Mouse (Mus musculus): ENCODE results near the gene Tbca. TPM values are rescaled to one million over a fixed set of nuclear protein-coding genes. Genes with fewer than 3 reads are reported as not detected.

Gene Tbca
- polyA plus RNA-seq, 1 experiment = 261 TPM

- Histone ChIP-seq H3K4me3 (ENCODE audit: insufficient read depth, poor library complexity, severe bottlenecking) (no peak overlapping the region), H3K27me3 (ENCODE audit: control insufficient read depth, insufficient read depth, insufficient read length) (peaks cover 41% of the 10 kb centered on the region), H3K36me3 (ENCODE audit: control insufficient read depth, insufficient read depth) (no peaks in the 10 kb centered on the region), H3K79me3 (ENCODE audit: low read depth) (no peaks in the 10 kb centered on the region), H3ac (ENCODE audit: control insufficient read depth, insufficient read length, low read depth) (no peak overlapping the region), H3K79me2 (ENCODE audit: control insufficient read depth, insufficient read depth) (no peaks in the 10 kb centered on the region)
- no peak for TF ChIP-seq MAX (IDR thresholded peaks at IDR 0.05)
- TF ChIP-seq FOSL1 (IDR thresholded peaks at IDR 0.05; ENCODE audit: insufficient read depth, low read length, poor library complexity, severe bottlenecking) = no peak
- TF ChIP-seq USF1 (IDR thresholded peaks at IDR 0.05; ENCODE audit: low read depth) = no peak
- TF ChIP-seq MYOD1 (IDR thresholded peaks at IDR 0.05; ENCODE audit: control insufficient read depth, insufficient read length, low read depth) = no peak
- TF ChIP-seq MYOG (IDR thresholded peaks at IDR 0.05; ENCODE audit: control insufficient read depth, extremely low read depth, insufficient read length) = no peak
- no peak for TF ChIP-seq CEBPB (IDR thresholded peaks at IDR 0.05; ENCODE audit: low read depth)
- no peak for TF ChIP-seq CTCF (IDR thresholded peaks at IDR 0.05; ENCODE audit: control insufficient read depth, insufficient read depth, insufficient read length)
Observed at GRCm38 (mm10) chr13:94882221-94882620, 93.5 kb downstream of the Tbca start.

- H3K27me3 ChIP-seq (ENCODE audit: control insufficient read depth, insufficient read depth, insufficient read length) = peaks cover 38% of the 10 kb centered on the region
- H3K4me3 ChIP-seq (ENCODE audit: insufficient read depth, poor library complexity, severe bottlenecking) = no peak overlapping the region
- no peak overlapping the region for H3ac ChIP-seq (ENCODE audit: control insufficient read depth, insufficient read length, low read depth)
- no peaks in the 10 kb centered on the region for H3K79me3 ChIP-seq (ENCODE audit: low read depth)
- H3K79me2 ChIP-seq (ENCODE audit: control insufficient read depth, insufficient read depth) = no peaks in the 10 kb centered on the region
- H3K36me3 ChIP-seq (ENCODE audit: control insufficient read depth, insufficient read depth) = no peaks in the 10 kb centered on the region
- TF ChIP-seq MYOD1 (IDR thresholded peaks at IDR 0.05; ENCODE audit: control insufficient read depth, insufficient read length, low read depth) = no peak
- TF ChIP-seq FOSL1 (IDR thresholded peaks at IDR 0.05; ENCODE audit: insufficient read depth, low read length, poor library complexity, severe bottlenecking) = no peak
- no peak for TF ChIP-seq MYOG (IDR thresholded peaks at IDR 0.05; ENCODE audit: control insufficient read depth, extremely low read depth, insufficient read length)
Observed at GRCm38 (mm10) chr13:94882711-94883145, 94.0 kb downstream of the Tbca start.

GRCm38 (mm10) chr13:94883163-94883965, 94.7 kb downstream of the Tbca start:
- Histone ChIP-seq H3K27me3 (ENCODE audit: control insufficient read depth, insufficient read depth, insufficient read length) (peaks cover 38% of the 10 kb centered on the region), H3K4me3 (ENCODE audit: insufficient read depth, poor library complexity, severe bottlenecking) (no peak overlapping the region)

GRCm38 (mm10) chr13:94883966-94884960, 95.6 kb downstream of the Tbca start:
- Histone ChIP-seq H3ac (ENCODE audit: control insufficient read depth, insufficient read length, low read depth) (no peak overlapping the region), H3K27me3 (ENCODE audit: control insufficient read depth, insufficient read depth, insufficient read length) (peaks cover 38% of the 10 kb centered on the region), H3K79me2 (ENCODE audit: control insufficient read depth, insufficient read depth) (no peaks in the 10 kb centered on the region), H3K79me3 (ENCODE audit: low read depth) (no peaks in the 10 kb centered on the region), H3K4me3 (ENCODE audit: insufficient read depth, poor library complexity, severe bottlenecking) (no peak overlapping the region), H3K36me3 (ENCODE audit: control insufficient read depth, insufficient read depth) (no peaks in the 10 kb centered on the region)
- TF ChIP-seq USF1 (IDR thresholded peaks at IDR 0.05; ENCODE audit: low read depth) (no peak), MAX (IDR thresholded peaks at IDR 0.05) (no peak), CEBPB (IDR thresholded peaks at IDR 0.05; ENCODE audit: low read depth) (no peak), MYOD1 (IDR thresholded peaks at IDR 0.05; ENCODE audit: control insufficient read depth, insufficient read length, low read depth) (no peak)

More at GRCm38 (mm10) chr13:94883163-94883965, 94.7 kb downstream of the Tbca start:
- no peak for TF ChIP-seq CTCF (IDR thresholded peaks at IDR 0.05; ENCODE audit: control insufficient read depth, insufficient read depth, insufficient read length)
- TF ChIP-seq FOSL1 (IDR thresholded peaks at IDR 0.05; ENCODE audit: insufficient read depth, low read length, poor library complexity, severe bottlenecking) = no peak
- no peak for TF ChIP-seq USF1 (IDR thresholded peaks at IDR 0.05; ENCODE audit: low read depth)
- no peak for TF ChIP-seq MYOD1 (IDR thresholded peaks at IDR 0.05; ENCODE audit: control insufficient read depth, insufficient read length, low read depth)
- TF ChIP-seq MAX (IDR thresholded peaks at IDR 0.05) = no peak
- no peak for TF ChIP-seq CEBPB (IDR thresholded peaks at IDR 0.05; ENCODE audit: low read depth)
- TF ChIP-seq MYOG (IDR thresholded peaks at IDR 0.05; ENCODE audit: control insufficient read depth, extremely low read depth, insufficient read length) = no peak
- Histone ChIP-seq H3K79me2 (ENCODE audit: control insufficient read depth, insufficient read depth) (no peaks in the 10 kb centered on the region), H3K36me3 (ENCODE audit: control insufficient read depth, insufficient read depth) (no peaks in the 10 kb centered on the region), H3ac (ENCODE audit: control insufficient read depth, insufficient read length, low read depth) (no peak overlapping the region), H3K79me3 (ENCODE audit: low read depth) (no peaks in the 10 kb centered on the region)

GRCm38 (mm10) chr13:94885291-94886235, 96.9 kb downstream of the Tbca start:
- Histone ChIP-seq H3K27me3 (ENCODE audit: control insufficient read depth, insufficient read depth, insufficient read length) (peaks cover 38% of the 10 kb centered on the region), H3K79me2 (ENCODE audit: control insufficient read depth, insufficient read depth) (no peaks in the 10 kb centered on the region), H3K36me3 (ENCODE audit: control insufficient read depth, insufficient read depth) (no peaks in the 10 kb centered on the region), H3ac (ENCODE audit: control insufficient read depth, insufficient read length, low read depth) (no peak overlapping the region), H3K79me3 (ENCODE audit: low read depth) (no peaks in the 10 kb centered on the region), H3K4me3 (ENCODE audit: insufficient read depth, poor library complexity, severe bottlenecking) (no peak overlapping the region)
- TF ChIP-seq CTCF (IDR thresholded peaks at IDR 0.05; ENCODE audit: control insufficient read depth, insufficient read depth, insufficient read length) (no peak), USF1 (IDR thresholded peaks at IDR 0.05; ENCODE audit: low read depth) (no peak)

Other genes with a start within 250 kb of the Tbca start
- gene Otp, start 86.7 kb downstream of the Tbca start, polyA plus RNA-seq (2012; fragmentation: generic; extraction: Trizol) = not detected
- gene Wdr41, start 187.4 kb downstream of the Tbca start, polyA plus RNA-seq (2012; fragmentation: generic; extraction: Trizol) = 6.8 TPM

Measured in C2C12 (cell line).